Mouse (Mus musculus) thymus, adult 2 months (tissue): Measurements from ENCODE around the gene Fnip2.

Experiments
- CTCF ChIP-seq: fragments of 200-500 bp; IDR thresholded peaks from 2 replicates; pipeline ENCODE4 v1.5.1; 2012; ENCODE audit warnings: mild to moderate bottlenecking, control low read depth, low read length, moderate library complexity, borderline replicate concordance; ENCODE audit not compliant: control insufficient read depth, poor library complexity, insufficient read depth; ENCODE audit errors: extremely low read depth
- POLR2A ChIP-seq: fragments of 200-500 bp; IDR thresholded peaks from 2 replicates; pipeline ENCODE4 v1.6.1; 2012; ENCODE audit warnings: mild to moderate bottlenecking, low read length, control low read depth, moderate library complexity; ENCODE audit not compliant: control insufficient read depth, poor library complexity, insufficient read depth; ENCODE audit errors: extremely low read depth

- TF ChIP-seq POLR2A, result no peak
- no peak for TF ChIP-seq CTCF
These were observed 12.4 kb upstream of the Fnip2 start for GRCm38 (mm10) chr3:79579891-79580575.
